Mouse (Mus musculus): ENCODE results near the gene Tada1.

Gene Tada1

DNA sequence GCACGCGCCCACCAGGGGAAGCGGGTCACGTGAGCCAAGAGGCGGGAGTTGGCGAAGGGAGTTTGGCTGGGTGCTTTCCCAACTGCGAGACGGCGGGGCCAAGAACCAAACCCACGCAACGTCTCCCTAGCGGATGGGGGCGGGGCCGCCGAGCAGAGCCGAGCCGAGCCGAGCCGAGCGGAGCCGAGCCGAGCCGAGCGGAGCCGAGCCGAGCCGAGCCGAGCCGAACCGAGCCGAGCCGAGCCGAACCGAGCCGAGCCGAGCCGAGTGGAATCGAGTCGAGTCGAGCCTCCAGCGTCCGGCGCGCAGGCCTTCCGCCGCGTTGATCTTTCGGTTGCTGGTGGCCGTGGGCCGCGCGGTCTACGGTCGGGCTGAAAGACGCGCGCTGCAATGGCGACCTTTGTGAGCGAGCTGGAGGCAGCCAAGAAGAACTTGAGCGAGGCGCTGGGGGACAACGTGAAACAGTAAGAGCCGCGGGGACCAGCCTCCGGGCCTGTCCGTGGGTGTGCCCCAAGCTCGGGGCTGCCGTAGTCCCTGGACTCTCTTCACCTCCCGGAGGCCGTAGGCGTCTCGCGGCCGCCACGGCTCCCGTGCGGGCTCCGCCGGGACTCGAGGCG lies at the start of gene Tada1:
Gene Tada1, plus strand, starts transcription at position 85 of the 617 bp plus-strand sequence.
- peak; percentile 95 to 96 for DNase-seq

DNA sequence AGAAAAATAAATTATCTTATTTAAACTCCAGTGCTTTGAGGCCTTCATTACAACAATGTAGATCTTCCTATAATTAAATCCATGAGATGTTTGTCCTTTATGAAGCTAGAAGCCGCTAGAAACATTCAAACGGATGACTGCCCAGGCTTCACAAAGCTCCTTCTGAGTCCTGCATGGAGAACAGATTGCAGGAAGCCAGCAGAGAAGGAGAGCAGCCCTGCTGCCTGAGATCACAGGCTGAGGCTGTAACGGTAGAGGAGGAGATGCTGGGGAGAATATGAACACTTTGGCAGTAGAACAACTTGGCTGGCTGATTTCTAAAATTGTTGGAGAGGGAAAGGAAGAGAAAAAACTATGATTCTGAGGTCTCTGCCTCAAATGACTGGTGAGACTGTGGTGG lies 48.1 kb upstream of the Tada1 start:
- no peak for DNase-seq

DNA sequence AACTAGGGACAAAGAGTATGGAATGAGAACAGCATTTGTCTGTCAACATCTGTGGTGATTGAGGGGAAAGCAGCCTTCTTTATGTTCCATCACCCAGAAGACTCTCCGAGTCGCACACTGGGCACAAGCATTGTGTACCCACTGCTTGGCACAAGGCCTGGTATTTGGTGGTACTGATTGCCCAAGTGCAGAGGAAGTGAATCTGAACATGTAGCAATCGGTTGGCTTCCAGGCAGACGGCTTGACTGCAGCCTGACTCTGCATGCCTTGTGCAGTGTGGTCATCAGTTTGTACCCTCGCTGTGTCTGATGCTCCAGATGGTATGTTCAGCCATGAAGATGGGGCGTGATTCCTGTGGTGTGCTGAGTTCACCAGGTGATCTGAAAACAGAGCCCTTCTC lies 39.8 kb upstream of the Tada1 start:
- no peak for DNase-seq

- DNase-seq, result no peak
These were observed 36.8 kb upstream of the Tada1 start for GRCm38 (mm10) chr1:166342060-166342459.

GRCm38 (mm10) chr1:166342539-166342938 lies 36.4 kb upstream of the Tada1 start:
- DNase-seq, result no peak

DNA sequence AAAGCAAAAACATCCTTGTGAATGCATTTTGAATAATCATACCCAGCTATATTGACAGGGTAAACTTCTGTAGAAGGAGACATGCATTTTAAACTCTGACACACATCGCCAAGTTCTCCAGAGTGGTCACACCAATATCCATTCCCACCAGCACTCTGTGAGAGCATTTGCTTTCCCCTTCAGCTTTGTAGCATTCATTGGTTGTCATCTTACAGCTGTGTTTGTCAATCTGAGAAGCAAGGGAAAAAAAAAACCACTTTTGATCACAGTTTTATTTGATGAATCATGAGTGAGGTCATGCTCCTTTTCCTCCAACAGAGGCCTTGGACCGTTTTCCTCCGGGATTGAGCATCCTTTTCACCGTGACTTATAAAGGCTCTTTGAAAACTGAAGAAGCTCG lies 35.3 kb upstream of the Tada1 start:
- no peak for DNase-seq

- no peak for DNase-seq
These were observed 34.4 kb upstream of the Tada1 start for GRCm38 (mm10) chr1:166344300-166345077.

GRCm38 (mm10) chr1:166345602-166346001 lies 33.3 kb upstream of the Tada1 start:
- no peak for DNase-seq

DNA sequence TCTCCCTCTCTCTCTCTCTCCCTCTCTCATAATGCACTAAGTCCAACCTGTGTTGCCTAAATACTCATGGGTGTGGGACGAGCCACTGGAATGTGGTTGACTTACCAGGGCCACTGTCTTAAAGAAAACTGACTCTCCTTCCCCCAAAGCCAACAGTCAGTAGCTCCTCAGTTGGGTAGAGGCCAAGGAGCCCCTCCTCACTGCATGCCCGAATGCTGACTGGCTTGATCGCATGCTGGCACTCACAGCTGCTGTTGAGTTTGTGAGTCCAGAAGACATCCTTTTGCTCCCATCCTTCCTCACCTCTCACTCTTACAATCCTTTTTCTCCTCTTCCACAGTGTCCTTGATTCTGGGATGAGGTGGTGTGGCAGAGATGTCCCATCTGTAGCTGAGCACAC lies 32.0 kb upstream of the Tada1 start:
- DNase-seq, result no peak

- no peak for DNase-seq
These were observed 29.6 kb upstream of the Tada1 start for GRCm38 (mm10) chr1:166349341-166349740.

DNA sequence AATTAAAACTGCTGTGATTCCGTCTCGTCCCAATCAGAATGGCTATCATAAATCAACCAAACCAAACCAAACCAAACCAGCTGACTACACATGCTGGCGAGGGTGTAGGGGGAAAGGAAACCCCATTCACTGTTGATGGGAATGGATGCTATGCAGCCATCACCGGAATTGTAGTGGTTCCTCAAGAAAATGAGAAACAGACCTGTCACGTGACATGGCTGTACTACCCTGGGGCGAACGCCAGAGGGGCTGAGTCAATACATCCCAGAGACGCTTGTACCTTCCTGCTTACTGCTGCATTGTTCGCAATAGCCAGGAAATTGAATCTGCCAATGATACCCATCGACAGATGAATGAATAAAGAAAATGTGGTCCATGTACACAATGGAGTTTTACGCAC lies 29.1 kb upstream of the Tada1 start:
- DNase-seq, result no peak

DNA sequence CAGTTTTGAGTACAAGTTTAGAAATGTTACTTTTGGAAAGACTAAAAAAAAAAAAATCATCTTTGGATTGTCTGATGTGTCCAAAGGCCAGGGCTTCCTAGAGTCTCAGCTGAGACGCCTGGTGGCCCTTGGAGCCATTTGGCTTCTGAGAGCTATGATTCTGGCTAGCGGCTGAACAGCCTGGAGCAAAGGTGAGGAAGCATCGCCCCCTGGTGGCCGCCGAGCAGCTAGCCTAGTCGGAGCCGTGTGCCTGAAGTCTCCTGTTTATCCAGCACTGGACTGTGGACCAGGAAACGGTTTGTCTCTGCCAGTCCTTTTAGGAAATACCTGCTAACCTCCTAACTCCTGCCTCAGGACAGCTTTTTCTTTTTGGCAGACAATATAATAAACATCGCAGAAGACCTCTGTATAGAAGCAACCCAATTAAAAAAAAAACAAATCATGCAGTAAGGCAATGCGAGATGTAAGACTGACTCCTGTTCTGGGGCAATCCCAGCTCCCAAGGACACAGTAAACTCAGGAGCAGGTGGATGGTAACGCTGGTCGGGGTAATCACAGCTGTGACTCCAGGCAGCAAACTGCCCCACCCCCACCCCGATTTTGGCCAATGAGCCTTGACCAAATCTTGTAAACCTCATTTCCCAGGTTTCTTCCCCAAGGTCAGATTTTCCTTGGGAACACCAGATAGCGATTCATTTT lies 18.6 kb upstream of the Tada1 start:
- DNase-seq, result peak; percentile 84 to 98

DNA sequence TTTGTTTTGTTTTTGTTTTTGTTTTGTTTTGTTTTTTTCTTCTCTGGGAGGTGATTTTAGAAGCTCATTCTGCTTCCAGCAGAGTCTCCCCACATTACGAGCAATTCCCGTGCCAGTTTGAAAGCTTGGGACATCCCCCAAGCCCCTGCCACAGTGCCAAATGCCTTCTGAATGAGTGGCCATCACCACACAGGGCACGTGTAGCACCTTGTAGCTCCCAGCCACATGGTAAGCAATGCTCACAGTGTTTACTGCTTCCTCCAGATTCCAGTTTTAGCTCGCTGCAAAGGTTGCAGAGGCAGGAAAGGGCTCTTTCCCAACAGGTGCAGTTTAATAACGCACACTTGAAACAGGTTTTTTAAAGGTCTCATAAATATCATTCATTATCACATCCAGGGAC lies 18.0 kb upstream of the Tada1 start:
- no peak for DNase-seq

- no peak for DNase-seq
These were observed 17.1 kb upstream of the Tada1 start for GRCm38 (mm10) chr1:166361842-166362241.

GRCm38 (mm10) chr1:166362659-166363058 lies 16.2 kb upstream of the Tada1 start:
- no peak for DNase-seq

DNA sequence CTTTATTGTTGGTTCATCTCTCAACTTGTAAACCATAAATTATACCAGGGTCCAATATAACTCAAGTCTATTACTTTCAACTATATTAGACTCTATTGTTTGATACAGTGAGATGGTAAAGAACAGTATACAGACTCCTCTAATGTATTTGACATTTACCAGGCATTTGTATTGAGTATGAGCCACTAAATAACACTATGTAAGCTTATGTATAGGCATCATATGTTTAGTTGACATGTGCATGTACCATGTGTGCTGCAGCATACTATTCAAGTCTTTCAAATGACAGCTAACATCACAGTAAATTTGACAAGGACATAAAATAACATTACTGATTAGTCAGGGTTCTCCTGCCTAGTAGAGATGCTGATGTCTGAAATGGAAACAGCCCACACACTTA lies 15.8 kb upstream of the Tada1 start:
- no peak for DNase-seq

- peak; percentile 35 to 51 for DNase-seq
These were observed 1.7 kb upstream of the Tada1 start for GRCm38 (mm10) chr1:166377171-166377570.

- DNase-seq, result no peak
These were observed 375 bp upstream of the Tada1 start for GRCm38 (mm10) chr1:166378431-166379012.

GRCm38 (mm10) chr1:166379630-166380231 lies 834 bp downstream of the Tada1 start:
- DNase-seq, result peak; percentile 36 to 68

DNA sequence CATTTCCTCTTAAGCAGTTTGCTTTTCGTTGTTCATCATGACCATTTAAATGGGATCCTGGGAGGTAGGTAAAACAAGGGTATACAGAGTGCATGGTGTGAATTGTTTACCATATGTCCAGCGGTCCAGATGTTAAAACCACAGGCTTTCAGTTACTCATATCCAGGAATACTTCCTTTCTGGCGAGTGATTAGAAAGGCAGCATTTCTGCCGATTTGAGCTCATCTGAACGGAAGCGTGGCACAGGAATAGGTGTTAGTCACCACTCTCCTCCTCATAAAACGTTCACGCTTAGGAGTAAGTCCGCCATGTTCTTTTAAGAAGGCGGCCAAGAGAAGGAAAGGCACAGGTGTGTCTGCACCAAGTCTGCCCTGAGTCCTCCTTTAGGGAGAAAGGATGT lies 2.4 kb downstream of the Tada1 start:
- no peak for DNase-seq

DNA sequence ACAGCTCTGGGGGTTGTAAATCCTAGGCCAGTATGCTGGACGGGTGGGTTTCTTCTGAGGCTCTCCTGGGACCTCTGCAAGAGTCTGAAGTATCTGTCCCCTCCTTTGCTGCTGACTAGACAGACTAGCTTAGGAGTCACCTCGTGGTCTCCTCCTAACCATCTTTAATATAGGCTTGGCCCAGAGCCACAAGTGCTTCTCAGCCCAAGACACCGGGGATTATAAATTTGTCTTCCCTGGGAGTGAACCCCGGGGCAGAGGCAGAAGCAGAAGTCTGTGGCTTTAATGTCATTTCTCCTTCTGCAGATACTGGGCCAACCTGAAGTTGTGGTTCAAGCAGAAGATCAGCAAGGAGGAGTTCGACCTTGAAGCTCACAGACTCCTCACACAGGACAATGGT lies 2.9 kb downstream of the Tada1 start:
- no peak for DNase-seq

DNA sequence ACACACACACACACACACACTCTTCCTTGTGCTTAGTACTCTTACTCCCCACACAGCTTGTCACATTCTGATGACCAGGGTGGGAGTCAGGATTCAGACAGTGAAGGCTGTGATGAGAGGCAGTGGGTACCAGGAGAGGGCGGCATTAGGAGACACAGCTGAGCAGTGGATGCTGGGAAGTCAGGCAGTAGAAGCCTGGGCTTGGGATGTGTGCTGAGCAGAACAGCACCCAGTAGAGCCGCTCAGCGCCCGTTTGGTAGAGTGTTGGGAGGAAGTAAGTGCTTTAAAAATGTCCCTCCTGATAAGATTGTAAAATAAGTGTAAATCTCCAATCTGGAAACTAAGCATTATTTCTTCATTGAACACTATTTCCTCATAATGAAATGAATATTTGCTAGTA lies 3.7 kb downstream of the Tada1 start:
- DNase-seq, result no peak

GRCm38 (mm10) chr1:166384614-166385013 lies 5.7 kb downstream of the Tada1 start:
- no peak for DNase-seq
